Mouse (Mus musculus): ENCODE measurements around the gene Brd4.

- TF ChIP-seq CTCF (IDR thresholded peaks at IDR 0.05; ENCODE audit: low read depth) (no peak), EP300 (IDR thresholded peaks at IDR 0.05; ENCODE audit: low read depth) (no peak)
These were observed 29.4 kb upstream of the Brd4 start for GRCm38 (mm10) chr17:32313892-32314291.

Measured in liver, postnatal 0 days (tissue).